Mouse (Mus musculus) brain, embryonic 14.5 days (tissue): ENCODE data around the gene Lgals9.

Experiments
- CTCF ChIP-seq: fragments of 200-500 bp; IDR thresholded peaks from 2 replicates; pipeline ENCODE4 v1.5.1; 2012; ENCODE audit warnings: inconsistent platforms, mild to moderate bottlenecking, moderate library complexity, borderline replicate concordance; ENCODE audit not compliant: insufficient read depth, insufficient read length; ENCODE audit errors: extremely low read depth
- POLR2A ChIP-seq: fragments of 200-500 bp; IDR thresholded peaks from 2 replicates; pipeline ENCODE4 v1.6.1; 2012; ENCODE audit warnings: mild to moderate bottlenecking, inconsistent platforms, borderline replicate concordance; ENCODE audit not compliant: poor library complexity, insufficient read depth, insufficient read length, severe bottlenecking; ENCODE audit errors: extremely low read depth

DNA sequence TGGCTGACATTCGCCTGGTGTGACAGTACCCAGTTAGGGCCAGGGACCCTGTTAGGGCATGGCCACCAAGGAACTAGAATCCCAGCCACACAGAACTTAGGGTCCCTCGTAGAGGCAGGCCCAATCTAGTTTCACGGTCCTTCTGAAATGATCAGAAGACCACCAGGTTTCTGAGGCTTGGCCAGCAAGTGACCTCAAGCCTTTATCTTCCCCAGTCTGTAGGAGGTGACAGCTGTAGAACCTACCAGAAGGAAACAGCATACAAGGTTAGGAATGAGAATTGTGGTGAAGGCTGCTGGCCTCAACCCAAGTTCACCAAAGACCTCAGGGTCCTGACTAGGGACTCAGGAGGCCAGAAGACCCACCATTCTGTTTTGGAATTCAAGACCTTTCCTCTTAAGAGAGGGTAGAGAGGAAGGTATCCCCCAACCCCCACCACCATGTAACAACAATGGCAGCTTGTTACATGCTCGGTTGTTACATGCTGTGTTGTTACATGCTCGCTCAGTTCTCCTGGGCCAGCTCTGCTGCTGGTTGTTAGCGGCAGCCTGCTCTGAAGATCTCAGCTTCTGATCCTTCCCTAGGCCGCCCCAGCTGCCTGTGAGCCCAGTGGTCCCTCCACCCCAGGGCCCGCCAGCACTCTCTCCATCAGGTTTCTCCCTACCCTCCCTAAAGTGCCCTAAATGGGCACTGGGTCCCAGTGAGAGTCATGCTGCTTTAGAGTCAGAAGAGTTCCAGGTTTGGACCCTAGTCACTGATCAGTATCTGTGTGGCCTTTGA is 7.8 kb downstream of the Lgals9 start:
- no peak for TF ChIP-seq POLR2A
- no peak for TF ChIP-seq CTCF
